Mouse (Mus musculus): ENCODE measurements at regions not wholly inside any gene's neighbourhood (a gene's known extent, or its start where the extent isn't known, plus 50 kb on each side); places are given as distances from the start of the nearest gene placed in this dataset.

GRCm38 (mm10) chr2:59406976-59407375 lies 77.5 kb upstream of the Dapl1 start:
- Histone ChIP-seq H3K4me2 (replicated peaks; ENCODE audit: low read depth, low read length) (no peak overlapping the region), H3K9ac (ENCODE audit: low read depth, low read length) (no peak overlapping the region), H3K36me3 (ENCODE audit: control insufficient read depth, insufficient read depth, low read length) (no peaks in the 10 kb centered on the region), H3K9me3 (ENCODE audit: control insufficient read depth, low read length) (no peaks in the 10 kb centered on the region), H3K4me3 (ENCODE audit: low read depth, low read length) (no peak overlapping the region), H3K27ac (ENCODE audit: low read depth, low read length) (no peak overlapping the region), H3K27me3 (ENCODE audit: control insufficient read depth, insufficient read depth, low read length) (no peaks in the 10 kb centered on the region), H3K4me1 (replicated peaks; ENCODE audit: control insufficient read depth, insufficient read depth, low read length) (no peaks in the 10 kb centered on the region)
- DNase-seq (ENCODE audit: low spot score), result peak; percentile 23
- no peak for ATAC-seq (ENCODE audit: low FRiP score)
- 77% methylated on average over 3 of the region's 3 CpGs for WGBS

GRCm38 (mm10) chr2:59407512-59407988 lies 76.9 kb upstream of the Dapl1 start:
- Histone ChIP-seq H3K4me2 (replicated peaks; ENCODE audit: low read depth, low read length) (no peak overlapping the region; the same call in 1 of the 2 replicates), H3K36me3 (ENCODE audit: control insufficient read depth, insufficient read depth, low read length) (no peaks in the 10 kb centered on the region), H3K4me1 (replicated peaks; ENCODE audit: control insufficient read depth, insufficient read depth, low read length) (no peaks in the 10 kb centered on the region), H3K9me3 (ENCODE audit: control insufficient read depth, low read length) (no peaks in the 10 kb centered on the region), H3K9ac (ENCODE audit: low read depth, low read length) (no peak overlapping the region), H3K27me3 (ENCODE audit: control insufficient read depth, insufficient read depth, low read length) (no peaks in the 10 kb centered on the region), H3K4me3 (ENCODE audit: low read depth, low read length) (no peak overlapping the region), H3K27ac (ENCODE audit: low read depth, low read length) (peak overlapping the region; percentile 69; the same call in 1 of the 2 replicates)
- DNase-seq (ENCODE audit: low spot score) (peak; percentile 56), ATAC-seq (ENCODE audit: low FRiP score) (peak; percentile 73)
- WGBS, result 52% methylated on average over 13 of the region's 13 CpGs

GRCm38 (mm10) chr2:59408040-59408587 lies 76.3 kb upstream of the Dapl1 start:
- Histone ChIP-seq H3K27me3 (ENCODE audit: control insufficient read depth, insufficient read depth, low read length) (no peaks in the 10 kb centered on the region), H3K4me3 (ENCODE audit: low read depth, low read length) (no peak overlapping the region), H3K36me3 (ENCODE audit: control insufficient read depth, insufficient read depth, low read length) (no peaks in the 10 kb centered on the region), H3K9ac (ENCODE audit: low read depth, low read length) (no peak overlapping the region), H3K4me2 (replicated peaks; ENCODE audit: low read depth, low read length) (no peak overlapping the region; the same call in 1 of the 2 replicates), H3K27ac (ENCODE audit: low read depth, low read length) (peak overlapping the region; percentile 69), H3K4me1 (replicated peaks; ENCODE audit: control insufficient read depth, insufficient read depth, low read length) (no peaks in the 10 kb centered on the region), H3K9me3 (ENCODE audit: control insufficient read depth, low read length) (no peaks in the 10 kb centered on the region)
- DNase-seq (ENCODE audit: low spot score), result no peak
- no peak for ATAC-seq (ENCODE audit: low FRiP score)
- 80% methylated on average over 10 of the region's 10 CpGs for WGBS

- DNase-seq (ENCODE audit: low spot score) (no peak), ATAC-seq (ENCODE audit: low FRiP score) (no peak)
- Histone ChIP-seq H3K27ac (ENCODE audit: low read depth, low read length) (no peak overlapping the region), H3K27me3 (ENCODE audit: control insufficient read depth, insufficient read depth, low read length) (no peaks in the 10 kb centered on the region), H3K4me3 (ENCODE audit: low read depth, low read length) (no peak overlapping the region), H3K36me3 (ENCODE audit: control insufficient read depth, insufficient read depth, low read length) (no peaks in the 10 kb centered on the region), H3K4me1 (replicated peaks; ENCODE audit: control insufficient read depth, insufficient read depth, low read length) (no peaks in the 10 kb centered on the region), H3K4me2 (replicated peaks; ENCODE audit: low read depth, low read length) (no peak overlapping the region), H3K9me3 (ENCODE audit: control insufficient read depth, low read length) (no peaks in the 10 kb centered on the region), H3K9ac (ENCODE audit: low read depth, low read length) (no peak overlapping the region)
- 86% methylated on average over 9 of the region's 9 CpGs for WGBS
These were observed 69.8 kb upstream of the Dapl1 start for GRCm38 (mm10) chr2:59414612-59415011.

GRCm38 (mm10) chr2:59416491-59417195 lies 67.8 kb upstream of the Dapl1 start:
- 69% methylated on average over 8 of the region's 8 CpGs for WGBS
- 0 out of 2 replicates have a peak, but pooled peaks have one; percentile 37 for ATAC-seq (ENCODE audit: low FRiP score)
- Histone ChIP-seq H3K36me3 (ENCODE audit: control insufficient read depth, insufficient read depth, low read length) (no peaks in the 10 kb centered on the region), H3K9me3 (ENCODE audit: control insufficient read depth, low read length) (no peaks in the 10 kb centered on the region), H3K4me3 (ENCODE audit: low read depth, low read length) (no peak overlapping the region), H3K27me3 (ENCODE audit: control insufficient read depth, insufficient read depth, low read length) (no peaks in the 10 kb centered on the region), H3K4me1 (replicated peaks; ENCODE audit: control insufficient read depth, insufficient read depth, low read length) (no peaks in the 10 kb centered on the region), H3K27ac (ENCODE audit: low read depth, low read length) (no peak overlapping the region), H3K9ac (ENCODE audit: low read depth, low read length) (no peak overlapping the region), H3K4me2 (replicated peaks; ENCODE audit: low read depth, low read length) (no peak overlapping the region)
- no peak for DNase-seq (ENCODE audit: low spot score)

GRCm38 (mm10) chr2:59417384-59417955 lies 67.0 kb upstream of the Dapl1 start:
- Histone ChIP-seq H3K9me3 (ENCODE audit: control insufficient read depth, low read length) (no peaks in the 10 kb centered on the region), H3K4me2 (replicated peaks; ENCODE audit: low read depth, low read length) (no peak overlapping the region), H3K27me3 (ENCODE audit: control insufficient read depth, insufficient read depth, low read length) (no peaks in the 10 kb centered on the region), H3K36me3 (ENCODE audit: control insufficient read depth, insufficient read depth, low read length) (no peaks in the 10 kb centered on the region), H3K4me1 (replicated peaks; ENCODE audit: control insufficient read depth, insufficient read depth, low read length) (no peaks in the 10 kb centered on the region), H3K4me3 (ENCODE audit: low read depth, low read length) (no peak overlapping the region), H3K27ac (ENCODE audit: low read depth, low read length) (no peak overlapping the region), H3K9ac (ENCODE audit: low read depth, low read length) (no peak overlapping the region)
- ATAC-seq (ENCODE audit: low FRiP score) (peak; percentile 33; the same call in 1 of the 2 replicates), DNase-seq (ENCODE audit: low spot score) (no peak)
- 73% methylated on average over 11 of the region's 11 CpGs for WGBS

GRCm38 (mm10) chr2:59420496-59420895 lies 64.0 kb upstream of the Dapl1 start:
- Histone ChIP-seq H3K27me3 (ENCODE audit: control insufficient read depth, insufficient read depth, low read length) (no peaks in the 10 kb centered on the region), H3K4me2 (replicated peaks; ENCODE audit: low read depth, low read length) (no peak overlapping the region), H3K27ac (ENCODE audit: low read depth, low read length) (no peak overlapping the region), H3K36me3 (ENCODE audit: control insufficient read depth, insufficient read depth, low read length) (no peaks in the 10 kb centered on the region), H3K9me3 (ENCODE audit: control insufficient read depth, low read length) (no peaks in the 10 kb centered on the region), H3K4me3 (ENCODE audit: low read depth, low read length) (no peak overlapping the region), H3K4me1 (replicated peaks; ENCODE audit: control insufficient read depth, insufficient read depth, low read length) (no peaks in the 10 kb centered on the region), H3K9ac (ENCODE audit: low read depth, low read length) (no peak overlapping the region)
- no peak for DNase-seq (ENCODE audit: low spot score)
- 67% methylated on average over 5 of the region's 5 CpGs for WGBS
- no peak for ATAC-seq (ENCODE audit: low FRiP score)

GRCm38 (mm10) chr2:59422291-59423242 lies 61.9 kb upstream of the Dapl1 start:
- Histone ChIP-seq H3K36me3 (ENCODE audit: control insufficient read depth, insufficient read depth, low read length) (no peaks in the 10 kb centered on the region), H3K4me3 (ENCODE audit: low read depth, low read length) (no peak overlapping the region), H3K27me3 (ENCODE audit: control insufficient read depth, insufficient read depth, low read length) (no peaks in the 10 kb centered on the region), H3K4me1 (replicated peaks; ENCODE audit: control insufficient read depth, insufficient read depth, low read length) (no peaks in the 10 kb centered on the region), H3K4me2 (replicated peaks; ENCODE audit: low read depth, low read length) (no peak overlapping the region), H3K9me3 (ENCODE audit: control insufficient read depth, low read length) (no peaks in the 10 kb centered on the region), H3K9ac (ENCODE audit: low read depth, low read length) (no peak overlapping the region), H3K27ac (ENCODE audit: low read depth, low read length) (no peak overlapping the region)
- no peak for ATAC-seq (ENCODE audit: low FRiP score)
- 84% methylated on average over 10 of the region's 10 CpGs for WGBS
- DNase-seq (ENCODE audit: low spot score), result no peak

Data from hindbrain, embryonic 11.5 days (tissue).